Mouse (Mus musculus) kidney, postnatal 10 days (tissue): Measurements from ENCODE around the gene Pzp.

Source experiments
- DNase-seq: peaks from one replicate; pipeline ENCODE4 v3.0.0; 2021; ENCODE audit warnings: mixed read lengths

The Pzp gene

GRCm38 (mm10) chr6:128526601-128527000 is at the start of gene Pzp:
Gene Pzp, minus strand, starts transcription at chr6:128526720.
- no peak for DNase-seq

- DNase-seq: no peak
Measured at GRCm38 (mm10) chr6:128566589-128566988, 40.1 kb upstream of the Pzp start.

GRCm38 (mm10) chr6:128554049-128554448 is 27.5 kb upstream of the Pzp start:
- no peak for DNase-seq

- DNase-seq: peak; percentile 12
Measured at GRCm38 (mm10) chr6:128549463-128550452, 23.2 kb upstream of the Pzp start.

- DNase-seq: no peak
Measured at GRCm38 (mm10) chr6:128548532-128548931, 22.0 kb upstream of the Pzp start.

GRCm38 (mm10) chr6:128545402-128545801 is 18.9 kb upstream of the Pzp start:
- no peak for DNase-seq

- peak; percentile 7 for DNase-seq
Measured at GRCm38 (mm10) chr6:128543226-128543625, 16.7 kb upstream of the Pzp start.

GRCm38 (mm10) chr6:128535250-128535649 is 8.7 kb upstream of the Pzp start:
- no peak for DNase-seq

GRCm38 (mm10) chr6:128533296-128533695 is 6.8 kb upstream of the Pzp start:
- no peak for DNase-seq

GRCm38 (mm10) chr6:128532701-128533100 is 6.2 kb upstream of the Pzp start:
- DNase-seq: no peak

GRCm38 (mm10) chr6:128528491-128528890 is 2.0 kb upstream of the Pzp start:
- DNase-seq: peak; percentile 8

- DNase-seq: no peak
Measured at GRCm38 (mm10) chr6:128527110-128527509, 590 bp upstream of the Pzp start.

GRCm38 (mm10) chr6:128525801-128526200 is 719 bp downstream of the Pzp start:
- DNase-seq: no peak

GRCm38 (mm10) chr6:128523360-128523759 is 3.2 kb downstream of the Pzp start:
- no peak for DNase-seq

- no peak for DNase-seq
Measured at GRCm38 (mm10) chr6:128519159-128519558, 7.4 kb downstream of the Pzp start.

GRCm38 (mm10) chr6:128505676-128506236 is 20.8 kb downstream of the Pzp start:
- DNase-seq: no peak

GRCm38 (mm10) chr6:128504743-128505142 is 21.8 kb downstream of the Pzp start:
- DNase-seq: no peak

- DNase-seq: no peak
Measured at GRCm38 (mm10) chr6:128495346-128495745, 31.2 kb downstream of the Pzp start.

GRCm38 (mm10) chr6:128494646-128495331 is 31.7 kb downstream of the Pzp start:
- DNase-seq: peak; percentile 13

GRCm38 (mm10) chr6:128491916-128492315 is 34.6 kb downstream of the Pzp start:
- no peak for DNase-seq

GRCm38 (mm10) chr6:128490141-128490540 is 36.4 kb downstream of the Pzp start:
- DNase-seq: no peak

GRCm38 (mm10) chr6:128487736-128488135 is 38.8 kb downstream of the Pzp start:
- DNase-seq: no peak
